Mouse (Mus musculus) activated CD4-positive, CD25-positive, alpha-beta regulatory T cell, adult 9 weeks (primary cell): ENCODE results near the gene Fxyd2. TPM values are rescaled to one million over a fixed set of nuclear protein-coding genes. Genes with fewer than 3 reads are reported as not detected.

ENCODE experiments used
- polyA plus RNA-seq: library from polyadenylated mRNA; unstranded; fragments of 100-300 nt; shearing (Covaris generic); gene quantifications from one replicate; pipeline ENCODE4 v1.2.1, GENCODE M21; 2017

The Fxyd2 gene
- polyA plus RNA-seq, result not detected

GRCm38 (mm10) chr9:45399434-45399833 lies at the start of gene Fxyd2:
TSS of gene Fxyd2 (plus strand) at chr9:45399669.

GRCm38 (mm10) chr9:45370117-45370561 lies 29.3 kb upstream of the Fxyd2 start, which contains the start of gene Fxyd6:
TSS of gene Fxyd6 (plus strand) at chr9:45370185.

GRCm38 (mm10) chr9:45426456-45426855 lies 27.0 kb downstream of the Fxyd2 start, which contains the start of gene Dscaml1:
TSS of gene Dscaml1 (plus strand) at chr9:45426628.

Other genes starting within 250 kb of the Fxyd2 start
- gene BC049352, start 217.7 kb upstream of the Fxyd2 start, polyA plus RNA-seq, result 1.2 TPM
- gene Tmprss4, start 195.6 kb upstream of the Fxyd2 start, polyA plus RNA-seq, result not detected
- gene Il10ra, start 130.5 kb upstream of the Fxyd2 start, polyA plus RNA-seq, result 92.7 TPM
- gene Tmprss13, start 80.6 kb upstream of the Fxyd2 start, polyA plus RNA-seq, result 0.66 TPM
- gene Fxyd6, start 29.5 kb upstream of the Fxyd2 start, polyA plus RNA-seq, result not detected
- 0.46 TPM for gene Dscaml1, start 27.0 kb downstream of the Fxyd2 start, polyA plus RNA-seq